Mouse (Mus musculus): Measurements from ENCODE around the gene Dnm2. TPM values are rescaled to one million over a fixed set of nuclear protein-coding genes. Genes with fewer than 3 reads are reported as not detected.
"Not testable (repeated sequence)": the region's sequence is repeated elsewhere in the genome, so short reads cannot be mapped to it uniquely, and the experiment has no call there.

The Dnm2 gene
- total RNA-seq, 2 experiments from 2014 or later: 63.4 to 89.9 TPM

DNA sequence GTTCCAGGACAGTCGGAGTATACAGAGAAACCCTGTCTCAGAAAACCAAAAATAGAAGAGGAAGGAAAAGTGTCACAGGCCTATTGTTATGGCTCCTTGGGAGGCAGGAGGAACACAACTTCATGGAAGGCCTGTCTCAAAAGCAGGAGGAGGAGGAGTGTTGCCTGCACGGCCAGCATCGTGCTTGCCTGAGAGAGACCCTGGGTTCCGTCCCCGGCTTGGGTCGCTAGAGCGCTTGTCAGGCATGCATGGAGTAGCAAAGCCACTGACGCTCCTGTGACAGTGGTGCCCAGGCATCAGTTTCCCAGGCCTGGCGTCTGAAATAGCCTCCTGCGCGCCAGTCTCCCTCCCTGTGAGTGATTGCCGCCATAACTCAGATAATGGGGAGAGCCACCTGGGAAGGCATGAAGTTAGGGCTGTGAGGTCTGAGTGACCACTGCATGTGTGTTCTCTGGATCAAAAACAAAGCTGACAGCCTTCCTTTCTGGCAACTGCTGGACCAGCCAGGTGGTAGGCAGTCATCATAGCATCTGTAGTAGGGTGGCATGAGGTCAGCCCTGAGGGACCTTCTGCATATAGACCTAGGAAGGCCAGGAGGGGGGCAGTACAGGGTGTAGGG lies 73.7 kb downstream of the Dnm2 start:
- ATAC-seq (replicated peaks; ENCODE audit: poor library complexity): no peak

DNA sequence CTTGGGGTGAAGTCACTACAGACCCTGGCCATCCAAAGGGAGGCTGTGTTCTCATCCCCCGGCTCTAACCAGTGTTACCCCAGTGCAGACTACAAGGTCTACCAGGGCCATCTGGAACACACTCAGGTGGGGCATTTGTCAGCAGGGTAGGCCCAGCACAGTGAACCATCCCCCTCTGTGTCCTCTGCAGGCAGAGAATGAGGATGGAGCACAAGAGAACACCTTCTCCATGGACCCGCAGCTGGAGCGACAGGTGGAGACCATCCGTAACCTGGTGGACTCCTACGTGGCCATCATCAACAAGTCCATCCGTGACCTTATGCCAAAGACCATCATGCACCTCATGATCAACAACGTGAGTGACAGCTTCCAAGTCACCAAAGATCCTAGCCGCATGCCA lies 78.6 kb downstream of the Dnm2 start:
- ATAC-seq (replicated peaks; ENCODE audit: poor library complexity): no peak

DNA sequence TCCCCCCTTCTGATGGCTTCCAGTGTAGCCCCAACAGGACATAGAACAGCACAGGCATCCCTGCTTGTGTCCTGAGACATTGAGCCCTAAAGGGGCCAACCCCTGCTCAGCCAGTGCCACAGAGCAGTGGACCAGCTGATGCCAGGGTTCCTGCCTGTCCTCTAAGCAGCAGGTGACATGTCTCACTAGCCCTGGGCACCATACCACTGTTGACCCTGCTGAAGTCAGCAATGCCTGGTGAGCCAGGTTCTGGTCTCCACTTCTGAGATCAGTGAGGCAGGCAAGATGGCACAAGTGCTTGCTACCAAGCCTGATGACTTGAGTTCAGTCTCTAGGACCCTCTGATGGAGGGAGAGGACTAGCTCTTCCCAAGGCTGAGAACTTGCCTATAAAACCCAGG lies 81.1 kb downstream of the Dnm2 start:
- no peak for ATAC-seq (replicated peaks; ENCODE audit: poor library complexity)

DNA sequence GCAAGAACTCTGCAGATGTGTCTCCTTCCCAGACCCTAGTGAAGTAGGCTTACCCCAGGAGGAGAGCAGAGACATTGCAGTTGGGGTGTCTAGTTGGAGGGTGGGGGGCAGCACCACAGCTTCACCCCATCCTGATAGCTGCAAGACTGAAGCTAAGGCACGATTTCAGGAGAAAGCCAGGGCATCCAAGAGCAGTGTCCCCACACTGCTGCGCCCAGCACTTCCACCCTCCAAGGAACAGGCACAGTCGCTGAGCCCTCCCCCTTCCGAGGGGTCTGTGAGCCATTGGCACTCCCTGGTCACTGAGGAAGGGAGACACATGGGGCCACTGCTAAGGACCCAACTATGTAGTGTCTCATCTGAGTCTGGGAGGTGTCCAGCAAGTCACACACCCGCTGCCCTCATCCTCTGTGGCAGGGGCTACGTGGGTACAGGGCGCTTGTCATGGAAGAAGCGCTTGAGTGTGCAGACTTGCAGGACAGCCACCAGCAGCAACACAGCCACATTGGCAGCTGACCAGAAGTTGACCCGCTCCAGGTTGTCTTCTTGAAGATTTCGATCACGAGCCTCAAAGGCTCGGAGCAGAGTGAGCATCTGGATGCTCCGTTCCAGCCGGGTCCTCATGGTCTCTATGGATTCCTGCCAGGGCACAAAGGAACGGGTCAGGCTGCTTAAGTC lies 83.2 kb downstream of the Dnm2 start:
- no peak for ATAC-seq (replicated peaks; ENCODE audit: poor library complexity)

DNA sequence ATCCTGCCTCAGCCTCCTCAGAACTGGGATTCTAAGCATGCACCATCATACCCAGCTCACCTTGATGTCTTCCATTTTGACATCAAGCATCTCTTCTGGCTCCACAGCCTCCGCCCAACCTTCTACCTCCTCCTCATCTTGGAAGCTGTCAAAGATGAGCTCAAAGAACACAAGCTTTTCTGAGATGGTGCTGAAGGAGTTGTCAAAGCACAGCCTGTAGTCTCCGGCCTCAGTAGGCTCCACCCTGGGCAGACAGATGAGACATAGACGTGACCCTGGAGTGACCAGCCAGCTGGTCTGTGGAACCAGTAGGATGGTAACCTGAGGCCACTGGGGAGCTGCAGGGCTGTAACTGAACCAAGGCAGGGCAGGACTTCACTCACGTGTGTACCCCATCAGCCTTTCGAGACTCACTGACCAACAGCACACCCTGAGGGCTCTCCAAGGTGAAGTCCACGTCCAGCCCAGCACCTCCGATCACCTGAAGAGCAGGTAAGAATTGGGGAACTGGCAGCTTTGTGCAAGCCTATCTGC lies 84.2 kb downstream of the Dnm2 start:
- ATAC-seq (replicated peaks; ENCODE audit: poor library complexity): no peak

DNA sequence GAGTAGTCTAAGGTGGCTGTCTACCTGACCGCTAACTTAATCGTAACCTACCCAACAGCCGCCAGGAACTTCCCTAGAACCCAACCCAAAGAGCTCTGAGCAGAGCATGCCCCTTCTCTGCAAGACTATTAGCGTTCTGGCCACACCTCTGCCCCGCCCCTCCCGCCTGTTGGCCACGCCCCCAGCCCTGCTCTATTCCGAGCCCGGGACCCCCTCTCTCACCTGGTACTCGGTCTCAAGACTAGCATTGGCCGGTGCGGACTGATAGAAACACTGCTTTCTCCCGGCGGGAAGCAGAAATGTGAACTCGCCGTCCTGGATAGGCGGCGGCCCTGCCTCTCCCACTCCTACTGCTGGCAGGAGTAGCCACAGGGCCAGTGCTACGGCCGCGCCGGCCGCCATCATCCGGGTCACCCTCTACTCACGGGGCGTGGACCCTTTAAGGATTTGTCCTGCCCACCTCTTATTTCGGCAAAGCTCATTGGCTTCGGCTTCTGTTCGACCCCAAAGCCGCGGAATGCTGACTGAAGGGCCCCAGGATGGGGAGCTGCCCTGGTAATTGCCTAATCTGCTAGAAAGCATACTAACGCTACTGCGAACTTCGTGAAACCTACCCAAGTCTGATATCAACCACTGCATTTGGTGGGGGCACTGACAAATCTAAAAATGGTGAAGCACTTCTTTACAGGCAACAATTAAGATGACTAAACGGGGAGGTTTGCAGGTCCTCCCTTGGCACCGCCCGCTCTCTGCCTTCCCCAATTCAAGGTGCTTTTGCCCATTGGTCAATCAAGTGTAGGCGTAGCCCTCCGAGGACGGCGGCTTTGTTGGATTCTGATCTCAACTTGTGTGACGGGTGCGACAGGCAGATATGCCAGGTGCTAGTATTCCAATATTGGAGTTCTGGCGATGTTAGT lies 85.3 kb downstream of the Dnm2 start, which contains the start of gene Tmed1:
Gene Tmed1, minus strand, starts transcription at position 481 of the 917 bp plus-strand sequence.
- ATAC-seq (replicated peaks; ENCODE audit: poor library complexity): peak; percentile 82

DNA sequence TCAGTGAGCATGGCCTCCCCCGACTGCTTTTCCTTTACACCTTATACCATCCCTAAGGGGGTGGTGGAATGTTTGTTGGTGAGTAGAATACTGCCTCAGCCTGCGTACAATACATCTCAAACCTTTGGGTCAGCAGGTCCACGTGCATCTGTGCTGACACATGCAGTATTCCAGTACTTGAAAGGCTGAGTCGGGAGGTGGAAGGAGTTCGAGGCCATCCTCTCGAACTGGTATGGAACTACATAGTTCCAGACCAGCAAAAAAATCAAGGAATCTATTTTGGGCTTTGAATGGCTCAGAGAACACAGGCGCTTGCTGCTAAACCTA lies 85.9 kb downstream of the Dnm2 start:
- ATAC-seq (replicated peaks; ENCODE audit: poor library complexity): no peak

DNA sequence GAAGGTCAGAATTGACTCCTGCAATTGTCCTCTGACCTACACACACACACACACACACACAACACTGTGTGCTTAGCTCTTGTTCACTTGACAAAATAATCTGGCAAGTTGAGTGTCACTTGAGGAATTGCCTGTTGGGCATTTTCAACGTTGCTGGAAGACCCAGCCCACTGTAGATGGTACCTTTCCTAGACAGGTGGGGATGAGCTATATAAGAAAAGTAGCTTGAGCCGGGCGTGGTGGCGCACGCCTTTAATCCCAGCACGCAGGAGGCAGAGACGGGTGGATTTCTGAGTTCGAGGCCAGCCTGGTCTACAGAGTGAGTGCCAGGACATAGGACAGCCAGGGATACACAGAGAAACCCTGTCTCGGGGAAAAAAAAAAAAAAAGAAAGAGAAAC lies 86.3 kb downstream of the Dnm2 start:
- ATAC-seq (replicated peaks; ENCODE audit: poor library complexity): no peak

DNA sequence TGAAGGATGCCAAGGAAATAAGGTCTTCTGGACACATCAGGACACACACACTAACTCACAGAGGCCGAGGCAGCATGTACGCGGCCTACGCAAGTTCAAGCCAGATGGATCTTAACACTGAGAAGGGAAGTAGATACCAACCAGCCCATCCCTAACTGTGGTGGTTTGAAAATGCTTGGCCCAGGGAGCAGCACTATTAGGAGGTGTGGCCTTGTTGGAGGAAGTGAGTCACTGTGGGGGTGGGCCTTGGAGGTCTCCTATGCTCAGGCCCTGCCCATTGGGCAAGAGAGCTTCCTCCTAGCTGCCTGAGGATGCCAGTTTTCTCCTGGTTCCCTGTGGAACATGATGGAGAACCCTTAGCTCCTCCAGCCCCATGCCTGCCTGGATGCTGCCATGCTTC lies 88.8 kb downstream of the Dnm2 start:
- ATAC-seq (replicated peaks; ENCODE audit: poor library complexity): no peak

DNA sequence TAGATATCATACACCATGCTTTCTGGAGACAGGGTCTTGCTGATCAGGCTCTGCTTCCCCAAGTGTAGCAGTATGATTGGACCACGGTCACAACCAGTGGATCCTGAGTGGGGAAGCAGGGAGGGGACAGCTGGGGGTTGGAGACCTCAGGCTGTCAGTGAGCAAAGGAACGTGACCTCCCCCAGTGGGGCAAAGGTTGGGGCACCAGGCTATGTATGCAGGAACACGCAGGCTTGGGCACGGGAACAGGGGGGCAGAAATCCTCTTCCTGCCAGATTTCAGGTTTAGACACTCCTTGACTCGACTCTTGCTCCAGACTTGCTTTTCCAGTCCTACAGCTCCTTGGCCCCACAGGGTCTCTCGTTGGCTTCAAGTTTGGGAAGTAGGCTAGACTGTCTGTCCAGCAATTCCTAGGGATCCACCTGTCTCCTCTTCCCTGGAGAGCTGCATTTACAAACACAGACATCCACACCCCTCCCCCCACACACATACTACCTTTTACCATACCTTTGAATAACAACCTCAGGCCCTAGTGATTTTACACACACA lies 93.3 kb downstream of the Dnm2 start:
- ATAC-seq (replicated peaks; ENCODE audit: poor library complexity): no peak

DNA sequence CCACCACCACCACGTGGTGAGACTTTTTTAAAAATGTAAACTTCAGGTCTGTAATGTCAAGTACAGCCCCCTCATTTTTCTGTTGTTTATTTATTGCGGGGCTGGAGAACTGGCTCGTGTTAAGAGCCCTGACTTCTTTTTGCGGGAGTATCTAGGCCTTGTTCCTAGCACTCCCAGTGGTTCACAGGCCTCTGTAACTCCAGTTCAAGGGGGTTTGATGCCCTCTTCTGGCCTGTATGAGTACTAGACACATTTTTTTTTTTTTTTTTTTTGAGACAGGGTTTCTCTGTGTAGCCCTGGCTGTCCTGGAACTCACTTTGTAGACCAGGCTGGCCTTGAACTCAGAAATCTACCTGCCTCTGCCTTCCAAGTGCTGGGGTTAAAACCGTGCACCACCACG lies 94.0 kb downstream of the Dnm2 start:
- ATAC-seq (replicated peaks; ENCODE audit: poor library complexity): not testable (repeated sequence)

DNA sequence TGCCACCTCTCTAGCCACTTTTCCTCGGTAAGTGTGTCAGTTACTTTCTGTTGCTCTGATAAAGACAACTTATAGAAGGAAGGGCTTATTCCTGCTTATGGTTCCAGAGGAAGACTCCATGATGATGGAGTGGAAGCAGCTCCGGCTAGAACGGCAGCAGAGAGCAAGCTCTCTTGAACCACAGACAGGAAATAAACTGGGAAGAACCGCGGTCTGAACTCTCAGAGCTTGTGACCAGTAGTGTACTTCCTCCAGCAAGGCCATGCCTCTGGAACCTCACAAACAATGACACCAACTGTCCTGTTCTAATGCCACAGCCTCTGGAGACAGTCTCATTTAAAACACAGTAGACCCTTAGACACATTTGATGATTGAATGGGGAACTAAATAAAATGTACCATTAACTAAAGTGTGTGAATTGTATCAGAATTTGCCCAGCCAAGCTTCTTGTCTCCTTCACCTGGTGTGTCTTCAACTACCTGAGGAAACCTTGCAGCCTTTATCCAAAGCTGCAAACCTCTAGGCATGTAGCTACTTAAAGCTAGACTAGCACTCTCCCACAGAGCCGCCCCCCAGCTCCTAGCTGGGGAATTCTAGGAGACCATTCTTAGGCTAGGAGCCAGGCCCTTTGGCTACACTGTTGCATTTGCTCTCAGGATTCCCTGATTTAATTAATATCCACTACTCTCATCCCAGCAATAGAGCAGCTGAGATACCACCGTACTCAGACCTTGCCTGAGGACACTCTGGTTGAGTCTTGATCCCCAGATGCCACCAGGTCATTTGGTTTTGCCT lies 100.6 kb downstream of the Dnm2 start:
- ATAC-seq (replicated peaks; ENCODE audit: poor library complexity): peak; percentile 41

DNA sequence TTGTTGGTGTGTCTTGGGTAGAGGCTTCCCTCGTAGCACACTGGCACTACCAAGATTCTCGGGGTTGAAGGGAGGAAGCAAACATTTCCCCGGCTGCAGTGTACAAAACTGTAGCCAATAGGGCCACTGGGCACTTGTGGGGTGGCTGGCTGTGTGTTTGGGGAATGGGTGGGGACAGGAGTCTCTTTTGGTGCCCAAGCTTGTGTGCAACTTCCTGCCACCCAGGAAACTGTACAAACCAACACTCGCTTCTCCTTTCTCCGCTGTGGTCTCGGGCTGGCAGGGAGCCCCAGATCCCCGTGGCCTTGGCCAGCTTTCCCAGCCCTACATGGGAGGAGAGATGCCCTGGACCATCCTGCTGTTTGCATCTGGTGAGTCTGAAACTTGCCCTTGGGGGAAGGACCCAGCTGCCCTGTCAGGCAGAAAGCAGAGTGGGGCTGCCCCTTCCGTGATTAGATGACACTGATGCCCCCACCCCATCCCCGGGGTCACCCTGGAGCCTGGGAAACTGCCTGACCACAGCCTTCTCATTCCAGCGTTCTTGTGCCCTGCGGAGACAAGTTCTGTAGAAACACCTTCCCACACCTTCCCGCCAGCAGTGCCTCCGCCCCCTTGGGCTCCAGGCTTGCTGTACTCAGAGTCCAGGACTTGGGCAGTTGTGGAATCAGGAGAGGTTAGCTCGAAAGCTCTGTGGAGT lies 101.4 kb downstream of the Dnm2 start, which contains the start of gene AB124611:
Gene AB124611, plus strand, starts transcription at position 240 of the 697 bp plus-strand sequence.
- peak; percentile 77 for ATAC-seq (replicated peaks; ENCODE audit: poor library complexity)

DNA sequence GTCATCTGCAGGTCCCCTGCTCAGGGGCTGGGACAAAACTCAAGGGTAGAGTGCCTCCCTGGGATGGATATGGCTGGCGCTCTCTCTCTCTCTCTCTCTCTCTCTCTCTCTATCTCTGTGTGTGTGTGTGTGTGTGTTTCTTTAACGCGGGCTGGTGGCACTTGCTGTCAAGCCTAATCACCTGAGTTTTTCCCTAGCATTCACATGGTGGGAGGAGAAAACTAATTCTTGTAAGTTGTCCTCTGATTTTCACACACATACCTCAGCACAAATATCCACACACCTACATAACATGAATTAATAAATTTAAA lies 101.9 kb downstream of the Dnm2 start:
- no peak for ATAC-seq (replicated peaks; ENCODE audit: poor library complexity)

DNA sequence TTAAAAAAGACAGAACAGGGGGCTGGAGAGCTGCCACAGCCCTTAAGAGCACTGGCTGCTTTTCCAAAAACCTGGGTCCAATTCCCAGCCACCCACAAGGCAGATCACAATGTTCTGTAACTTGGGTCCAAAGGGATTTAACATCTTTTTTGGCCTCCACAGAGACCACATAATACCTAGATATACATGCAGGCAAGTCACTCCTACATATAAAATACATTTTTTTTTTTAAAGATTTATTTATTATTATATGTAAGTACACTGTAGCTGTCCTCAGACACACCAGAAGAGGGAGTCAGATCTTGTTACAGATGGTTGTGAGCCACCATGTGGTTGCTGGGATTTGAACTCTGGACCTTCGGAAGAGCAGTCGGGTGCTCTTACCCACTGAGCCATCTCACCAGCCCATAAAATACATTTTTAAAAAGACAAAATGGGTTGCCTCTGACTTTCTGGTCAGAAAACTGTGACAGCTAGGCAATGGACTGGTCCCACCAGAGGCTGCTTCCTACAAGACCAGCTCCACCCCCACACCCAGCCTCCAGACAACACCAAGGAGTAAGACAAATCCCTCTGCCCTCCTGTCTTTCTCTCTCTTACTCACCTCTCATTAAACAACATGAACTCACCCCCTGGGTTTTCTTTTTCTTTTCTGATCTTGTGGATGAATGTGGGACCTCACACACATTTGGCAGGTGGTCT lies 102.5 kb downstream of the Dnm2 start:
- ATAC-seq (replicated peaks; ENCODE audit: poor library complexity): no peak

DNA sequence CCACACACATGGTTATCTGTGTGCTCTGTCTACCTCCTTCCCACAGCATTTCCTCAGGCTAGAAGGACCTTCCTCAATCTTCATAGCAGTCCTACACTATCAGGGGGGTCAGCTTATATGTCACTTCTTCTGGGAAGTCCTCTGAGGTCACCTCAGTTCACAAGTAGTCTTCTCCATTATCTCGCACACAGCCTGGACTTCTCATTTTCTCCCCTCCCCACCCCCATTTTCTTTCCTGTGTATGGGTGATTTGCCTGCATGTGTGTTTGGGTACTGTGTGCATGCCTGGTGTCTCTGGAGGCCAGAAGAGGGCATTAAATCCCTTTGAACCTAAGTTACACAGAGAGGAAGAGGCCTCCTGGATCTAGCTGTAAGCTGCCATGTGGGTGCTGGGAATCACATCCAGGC lies 103.2 kb downstream of the Dnm2 start:
- ATAC-seq (replicated peaks; ENCODE audit: poor library complexity): peak; percentile 64

DNA sequence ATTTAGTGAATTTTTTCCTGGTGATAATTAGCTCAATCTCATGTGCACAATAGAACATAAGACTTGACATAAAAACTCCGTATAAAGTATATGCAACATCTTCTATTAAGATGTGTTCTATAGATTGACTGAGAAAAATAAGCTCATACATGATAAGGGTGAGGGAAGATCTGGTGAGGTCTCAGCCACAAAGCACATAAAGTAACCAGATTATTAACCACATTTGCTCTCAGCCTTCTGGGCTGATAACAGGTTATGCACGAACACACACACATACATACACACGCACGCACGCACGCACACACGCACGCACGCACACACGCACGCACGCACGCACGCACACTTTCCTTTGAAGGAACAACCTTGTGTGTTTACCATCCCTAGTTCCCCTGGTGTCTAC lies 111.8 kb downstream of the Dnm2 start:
- peak; percentile 51 for ATAC-seq (replicated peaks; ENCODE audit: poor library complexity)

DNA sequence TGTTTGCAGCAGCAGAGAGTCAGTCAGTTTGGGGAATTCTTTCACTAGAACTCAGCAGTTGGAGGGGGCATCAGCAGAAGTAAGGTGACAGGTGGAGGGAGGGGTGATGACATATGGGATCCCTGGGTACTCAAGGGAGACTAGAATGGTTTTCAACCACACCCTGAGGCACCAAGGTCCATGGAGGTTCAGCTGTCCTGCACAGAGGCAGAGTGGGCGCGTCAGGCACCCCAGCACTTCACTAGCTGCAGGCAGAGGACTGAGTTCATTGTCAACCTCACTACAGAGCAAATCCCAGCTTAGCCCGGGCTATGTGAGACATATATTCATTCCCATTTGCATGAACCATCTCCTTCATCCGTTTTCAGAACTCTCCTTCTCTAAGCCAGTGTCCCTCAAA lies 112.3 kb downstream of the Dnm2 start:
- no peak for ATAC-seq (replicated peaks; ENCODE audit: poor library complexity)

DNA sequence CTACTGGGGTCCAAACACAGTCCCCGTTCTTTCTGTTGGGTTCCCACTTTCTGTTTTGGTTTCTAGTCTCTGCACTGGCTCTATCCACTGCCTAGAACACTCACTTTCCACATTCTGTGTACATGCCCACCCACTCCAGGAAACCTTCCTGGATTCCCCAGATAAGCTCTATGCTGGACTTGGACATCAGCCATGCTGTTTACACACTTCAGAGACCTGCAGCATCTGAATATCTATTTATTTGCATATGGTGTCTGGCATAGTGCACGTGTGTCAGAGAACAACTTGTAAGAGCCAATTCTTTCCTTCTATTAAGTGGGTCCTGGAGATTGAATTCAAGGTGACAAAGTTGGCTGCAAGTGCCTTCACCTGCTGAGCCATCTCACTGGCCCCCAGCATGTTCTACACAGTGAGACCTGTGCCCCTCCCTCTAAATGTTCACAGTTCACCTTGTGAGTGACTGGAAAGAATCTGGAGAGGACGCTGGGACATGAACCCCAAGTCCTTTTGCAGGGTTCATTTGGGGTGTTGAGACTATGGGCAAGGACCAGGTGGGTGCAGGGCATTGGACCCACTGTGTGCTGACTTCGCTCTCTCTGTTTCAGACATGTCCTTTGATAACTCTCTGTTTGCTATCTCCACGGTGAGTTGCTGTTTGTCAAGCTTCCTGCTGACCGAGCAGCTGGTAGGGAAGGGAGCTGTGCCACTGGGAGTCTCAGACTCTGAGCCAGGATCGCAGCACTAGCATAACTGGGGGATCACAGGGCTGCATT lies 115.5 kb downstream of the Dnm2 start:
- ATAC-seq (replicated peaks; ENCODE audit: poor library complexity): peak; percentile 60

Data from megakaryocyte progenitor cell, adult 5-6 weeks (primary cell).